Mouse (Mus musculus) heart, embryonic 12.5 days (tissue): Measurements from ENCODE around the gene Gal. TPM values are rescaled to one million over a fixed set of nuclear protein-coding genes. Genes with fewer than 3 reads are reported as not detected.

Experiments
- polyA plus RNA-seq: library from polyadenylated mRNA; unstranded; fragments of >200 nt; fragmentation: Nextera tagmentation; extraction: Ambion mirVana; gene quantifications from 2 replicates; pipeline ENCODE4 v1.2.1, GENCODE M21; 2016

Gal gene
- polyA plus RNA-seq, 1 experiment from 2014 or later: 8.1 TPM

Other genes starting within 250 kb of the Gal start
- 97.1 and 98.1 TPM in 2 replicates for gene Mrpl21, start 131.6 kb downstream of the Gal start, polyA plus RNA-seq
- gene Ighmbp2, start 131.5 kb downstream of the Gal start, polyA plus RNA-seq: 7.2 and 7.6 TPM in 2 replicates
- gene Cpt1a, start 92.2 kb downstream of the Gal start, polyA plus RNA-seq: 22.3 and 22.4 TPM in 2 replicates
- gene Tesmin, start 25.7 kb downstream of the Gal start, polyA plus RNA-seq: 0.46 and 0.83 TPM in 2 replicates
- 59.5 and 62.7 TPM in 2 replicates for gene Ppp6r3, start 161.2 kb upstream of the Gal start, polyA plus RNA-seq